Mouse (Mus musculus): ENCODE results near the gene Atp6v1d. TPM values are rescaled to one million over a fixed set of nuclear protein-coding genes. Genes with fewer than 3 reads are reported as not detected.

The Atp6v1d gene
- polyA plus RNA-seq, 1 experiment from 2014 or later: 119 TPM

Other genes with a start within 250 kb of the Atp6v1d start
- gene Fam71d, start 170.1 kb downstream of the Atp6v1d start, polyA plus RNA-seq (2015; fragmentation: Nextera tagmentation; extraction: Ambion mirVana): 0.78 TPM in 1 of 2 replicates, not detected in the other
- 18.8 and 21.7 TPM in 2 replicates for gene Mpp5, start 112.7 kb downstream of the Atp6v1d start, polyA plus RNA-seq (2015; fragmentation: Nextera tagmentation; extraction: Ambion mirVana)
- gene Eif2s1, start 181 bp upstream of the Atp6v1d start, polyA plus RNA-seq (2015; fragmentation: Nextera tagmentation; extraction: Ambion mirVana): 154 and 170 TPM in 2 replicates
- 1.1 and 1.3 TPM in 2 replicates for gene Plek2, start 45.3 kb upstream of the Atp6v1d start, polyA plus RNA-seq (2015; fragmentation: Nextera tagmentation; extraction: Ambion mirVana)
- 44.1 and 49.8 TPM in 2 replicates for gene Tmem229b, start 146.0 kb upstream of the Atp6v1d start, polyA plus RNA-seq (2015; fragmentation: Nextera tagmentation; extraction: Ambion mirVana)
- gene Plekhh1, start 167.5 kb upstream of the Atp6v1d start, polyA plus RNA-seq (2015; fragmentation: Nextera tagmentation; extraction: Ambion mirVana): 2.1 and 2.5 TPM in 2 replicates
- gene Pigh, start 228.0 kb upstream of the Atp6v1d start, polyA plus RNA-seq (2015; fragmentation: Nextera tagmentation; extraction: Ambion mirVana): 20.6 and 22.1 TPM in 2 replicates